Mouse (Mus musculus) retina, postnatal 7 days (tissue): ENCODE results near the gene Gm21767.
"Not testable (repeated sequence)": the region's sequence is repeated elsewhere in the genome, so short reads cannot be mapped to it uniquely, and the experiment has no call there.

Experiments
- DNase-seq: peaks from one replicate; pipeline ENCODE4 v3.0.0-alpha.2; 2012; ENCODE audit warnings: low read depth, low spot score

Gm21767 gene

GRCm38 (mm10) chrY:13941438-13941837 lies at the start of gene Gm21767:
Gene Gm21767 (plus strand): TSS chrY:13941738.
- DNase-seq: not testable (repeated sequence)
